Mouse (Mus musculus): ENCODE data around the gene Dstyk.

DNA sequence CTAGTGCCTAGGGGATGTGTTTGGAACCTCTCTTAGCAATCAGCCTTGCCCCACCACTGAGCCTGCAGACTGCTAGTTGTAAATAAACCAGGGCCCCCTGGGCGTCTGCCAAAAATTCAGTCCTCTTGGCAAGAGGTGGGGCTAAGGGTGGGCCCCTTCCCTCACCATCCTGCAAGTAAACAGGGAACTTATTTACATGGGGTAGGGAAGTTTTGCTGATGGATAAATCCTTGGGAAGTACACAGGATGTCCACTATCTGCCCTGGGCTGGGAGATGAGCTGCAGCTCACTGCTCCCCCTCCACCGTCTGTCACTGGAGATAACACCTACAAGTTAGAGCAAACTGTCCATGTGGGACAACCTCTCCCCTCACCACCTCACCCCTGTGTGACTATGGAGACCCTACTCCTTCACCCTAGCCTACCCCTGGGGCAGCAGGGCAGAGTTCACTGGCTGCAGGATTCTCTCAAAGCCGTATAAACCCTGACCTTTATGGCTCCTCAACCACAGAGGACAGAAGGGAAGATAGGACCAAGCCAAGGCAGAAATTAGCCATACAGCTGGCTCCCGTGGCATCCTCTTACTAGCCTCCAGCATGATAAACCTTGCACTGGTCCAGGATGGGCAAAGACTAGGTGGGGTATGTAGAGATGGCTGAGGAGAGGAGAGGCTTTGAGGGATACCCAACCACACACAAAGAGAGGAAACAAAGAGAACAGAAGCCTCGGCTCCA is 43.0 kb upstream of the Dstyk start:
- TF ChIP-seq POLR2A (IDR thresholded peaks at IDR 0.05; ENCODE audit: insufficient read length, low read depth): no peak
- TF ChIP-seq SRF (IDR thresholded peaks at IDR 0.05; ENCODE audit: control insufficient read depth, insufficient read length, low read depth): no peak
- no peak for TF ChIP-seq USF1 (IDR thresholded peaks at IDR 0.05; ENCODE audit: low read depth)
- TF ChIP-seq CEBPB (IDR thresholded peaks at IDR 0.05; ENCODE audit: insufficient read depth, poor library complexity, severe bottlenecking): no peak
- TF ChIP-seq TCF3 (IDR thresholded peaks at IDR 0.05; ENCODE audit: insufficient read length, low read depth): no peak
- no peak for TF ChIP-seq TCF12 (IDR thresholded peaks at IDR 0.05; ENCODE audit: insufficient read depth, poor library complexity, severe bottlenecking)
- TF ChIP-seq E2F4 (IDR thresholded peaks at IDR 0.05; ENCODE audit: insufficient read depth): no peak
- no peak for TF ChIP-seq REST (IDR thresholded peaks at IDR 0.05; ENCODE audit: insufficient read depth, insufficient read length)
- TF ChIP-seq MYOG (IDR thresholded peaks at IDR 0.05; ENCODE audit: control insufficient read depth in 1 of 3, insufficient read depth in 1 of 3, insufficient read length in 2 of 3, low read depth in 2 of 3): no peak

Data from myocyte (in vitro differentiated cells).